Mouse (Mus musculus) brain, embryonic 14.5 days (tissue): Measurements from ENCODE around the gene Olfr491.

ENCODE experiments used
- CTCF ChIP-seq: fragments of 200-500 bp; IDR thresholded peaks from 2 replicates; pipeline ENCODE4 v1.5.1; 2012; ENCODE audit warnings: inconsistent platforms, mild to moderate bottlenecking, moderate library complexity, borderline replicate concordance; ENCODE audit not compliant: insufficient read depth, insufficient read length; ENCODE audit errors: extremely low read depth
- POLR2A ChIP-seq: fragments of 200-500 bp; IDR thresholded peaks from 2 replicates; pipeline ENCODE4 v1.6.1; 2012; ENCODE audit warnings: mild to moderate bottlenecking, inconsistent platforms, borderline replicate concordance; ENCODE audit not compliant: poor library complexity, insufficient read depth, insufficient read length, severe bottlenecking; ENCODE audit errors: extremely low read depth

DNA sequence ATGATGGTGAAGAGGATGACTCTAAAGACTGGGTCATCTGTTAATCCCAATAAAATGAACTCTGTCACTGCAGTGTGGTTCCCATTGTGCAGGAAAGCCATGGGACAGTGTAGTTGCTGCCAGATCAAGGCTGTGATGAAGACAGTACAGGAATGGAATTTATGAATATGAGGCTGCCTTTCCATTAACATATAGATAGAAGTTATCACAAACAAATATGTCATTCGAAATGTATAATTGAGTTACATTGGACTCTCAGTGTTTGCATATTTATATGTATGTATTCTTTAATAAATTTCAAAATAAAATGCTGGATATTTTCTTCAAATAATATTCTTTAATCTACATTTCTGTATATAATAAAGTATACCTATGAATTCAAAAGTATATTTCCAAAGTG is 33.6 kb downstream of the Olfr491 start, which contains the start of gene Olfr493:
- TF ChIP-seq POLR2A: no peak
- TF ChIP-seq CTCF: no peak
